Comparison of ENCODE assay signal across 10 mouse cellular contexts in the genomic region with DNA sequence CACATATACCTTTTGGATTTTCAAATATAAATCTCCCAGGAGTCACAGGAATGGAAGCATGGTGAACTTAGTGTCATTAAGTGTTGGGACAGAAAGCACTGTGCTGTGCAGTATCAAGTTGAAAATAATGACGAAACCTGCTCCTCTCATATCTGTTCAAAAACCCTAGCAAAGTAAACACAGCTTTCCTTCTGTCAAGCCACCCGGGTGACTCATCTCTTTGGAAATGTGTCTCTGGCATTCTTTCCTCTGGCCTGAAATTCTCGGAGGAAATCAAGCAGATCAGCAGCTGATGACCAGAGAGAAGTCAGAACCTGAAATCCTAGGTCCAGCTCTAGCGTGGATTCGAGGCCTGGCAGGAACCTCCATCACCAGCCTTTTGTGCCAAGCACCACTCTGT.
DNase-seq lines count a peak whose midpoint lies in the region; ATAC-seq and TF ChIP-seq lines count a peak whose summit lies in the region.
"Had no signal": no experiment of that assay in that cellular context is flagged by ENCODE, and none has a peak within 500 bp of the region (broad histone marks: within the 10 kb centered on the region; RNA-seq: fewer than 3 reads in every experiment).

No protein-coding gene starts in this region.

- H3K9me3 ChIP-seq in heart, embryonic 16.5 days (replicated peaks; ENCODE audit: control insufficient read depth, low read length), result no peaks in the 10 kb centered on the region
- no peaks in the 10 kb centered on the region for H3K9me3 ChIP-seq in lung, embryonic 14.5 days (ENCODE audit: low read depth, low read length)

- 0 out of 2 replicates have a peak overlapping the region, but pooled peaks have one; percentile 12 for H3K9ac ChIP-seq in heart, embryonic 16.5 days (ENCODE audit: low read length)
- H3K9ac ChIP-seq in lung, embryonic 14.5 days, result no peak overlapping the region
- H3K9ac ChIP-seq: liver, embryonic 14.5 days had no signal

- 24% methylated on average over 5 of the region's 5 CpGs for WGBS in heart, embryonic 16.5 days
- WGBS in lung, embryonic 14.5 days, result 13% methylated on average over 5 of the region's 5 CpGs

- peak; percentile 6 to 12 for DNase-seq in frontal cortex, postnatal 36 days (ENCODE audit: low spot score in 2 of 2)
- no peak for DNase-seq in frontal cortex, postnatal 10 days (ENCODE audit: low spot score in 2 of 2)
- peak; percentile 60 for DNase-seq in adrenal gland, adult 8-10 months
- DNase-seq in lung, embryonic 14.5 days, result peak; percentile 73
- DNase-seq in natural killer cell, adult 2 months (ENCODE audit: low spot score in 2 of 2), result no peak
- DNase-seq in frontal cortex, postnatal 14 days (ENCODE audit: low spot score in 2 of 2), result no peak

- H3K4me2 ChIP-seq in heart, embryonic 16.5 days (ENCODE audit: low read depth, low read length), result no peak overlapping the region; the same call in 1 of the 2 replicates
- peak overlapping the region; percentile 48 for H3K4me2 ChIP-seq in lung, embryonic 14.5 days

- H3K4me1 ChIP-seq in heart, embryonic 16.5 days (ENCODE audit: control insufficient read depth, insufficient read depth, low read length), result peaks cover 27% of the 10 kb centered on the region
- H3K4me1 ChIP-seq in lung, embryonic 14.5 days (ENCODE audit: insufficient read depth), result peaks cover 4% of the 10 kb centered on the region; the same call in 1 of the 2 replicates

- peak overlapping the region; percentile 41 for H3K27ac ChIP-seq in heart, embryonic 16.5 days (ENCODE audit: low read length)
- H3K27ac ChIP-seq in lung, embryonic 14.5 days (ENCODE audit: low read depth), result peak overlapping the region; percentile 83; the same call in 1 of the 2 replicates
- H3K27ac ChIP-seq: liver, embryonic 14.5 days had no signal

- TF ChIP-seq CTCF in lung, embryonic 14.5 days (IDR thresholded peaks at IDR 0.05; ENCODE audit: low read depth), result no peak

- H3K27me3 ChIP-seq in heart, embryonic 16.5 days (ENCODE audit: control insufficient read depth, insufficient read depth, low read length), result no peaks in the 10 kb centered on the region
- H3K27me3 ChIP-seq in lung, embryonic 14.5 days (ENCODE audit: insufficient read depth, low read length), result no peaks in the 10 kb centered on the region

- no peaks in the 10 kb centered on the region for H3K36me3 ChIP-seq in heart, embryonic 16.5 days (ENCODE audit: control insufficient read depth, insufficient read depth)
- no peaks in the 10 kb centered on the region for H3K36me3 ChIP-seq in lung, embryonic 14.5 days (ENCODE audit: insufficient read depth)

- H3K4me3 ChIP-seq in heart, embryonic 16.5 days (ENCODE audit: low read length), result no peak overlapping the region
- H3K4me3 ChIP-seq in lung, embryonic 14.5 days (ENCODE audit: low read depth, low read length), result no peak overlapping the region
- H3K4me3 ChIP-seq: erythroblast, embryonic 14.5 days had no signal

- ATAC-seq in heart, embryonic 16.5 days (replicated peaks; ENCODE audit: extremely low read depth, insufficient read depth, low FRiP score), result peak; percentile 35; the same call in 1 of the 2 replicates
- ATAC-seq in lung, embryonic 14.5 days (ENCODE audit: insufficient read depth), result peak; percentile 56; the same call in 1 of the 2 replicates
- no peak for ATAC-seq in erythroid progenitor cell, adult 5-6 weeks (replicated peaks; ENCODE audit: low FRiP score, poor library complexity, severe bottlenecking)

Comparison
In these comparisons a context has a peak if more than half of its experiments do, and no peak if none do; other contexts are left out.
1. DNase-seq: peak in frontal cortex, postnatal 36 days (2 of 2), adrenal gland, adult 8-10 months (single experiment) and lung, embryonic 14.5 days (single experiment); none in frontal cortex, postnatal 10 days (0 of 2), natural killer cell, adult 2 months (0 of 2) and frontal cortex, postnatal 14 days (0 of 2).